Mouse (Mus musculus): Measurements from ENCODE around the gene Rgs6.

GRCm38 (mm10) chr12:82935121-82935762, 347.1 kb downstream of the Rgs6 start:
- TF ChIP-seq GATA1 (IDR thresholded peaks at IDR 0.05; ENCODE audit: borderline replicate concordance, low read length) (no peak), FLI1 (IDR thresholded peaks at IDR 0.05; ENCODE audit: low read length) (no peak)

Data from megakaryocyte, embryonic 14.5 days (primary cell).